Mouse (Mus musculus): ENCODE results near the gene Fasn. TPM values are rescaled to one million over a fixed set of nuclear protein-coding genes. Genes with fewer than 3 reads are reported as not detected.

The Fasn gene
- polyA plus RNA-seq, 1 experiment: 199 TPM

DNA sequence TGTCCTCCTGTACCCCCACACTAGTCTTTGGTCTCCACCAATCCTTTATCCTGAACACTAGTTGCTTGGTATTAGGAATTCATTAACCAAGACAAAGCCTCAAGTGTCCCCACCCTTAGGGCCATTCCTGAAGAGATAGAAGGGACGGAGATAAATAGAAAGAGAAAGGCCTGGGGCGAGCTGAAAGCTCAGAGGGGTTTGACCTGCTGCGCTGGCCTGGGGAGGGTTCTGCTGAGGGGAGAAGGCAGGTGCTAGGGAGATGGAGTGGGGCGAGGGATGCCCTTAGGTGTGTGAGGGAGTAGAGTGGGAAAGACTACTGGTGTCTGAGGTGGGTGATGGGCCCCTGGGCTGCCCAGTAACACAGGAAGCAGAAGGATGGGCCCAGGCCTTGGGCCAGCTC, 29.4 kb upstream of the Fasn start:
- H3ac ChIP-seq (ENCODE audit: control insufficient read depth, insufficient read length, low read depth): no peak overlapping the region
- no peaks in the 10 kb centered on the region for H3K79me2 ChIP-seq (ENCODE audit: control insufficient read depth, insufficient read depth)
- H3K36me3 ChIP-seq (ENCODE audit: control insufficient read depth, insufficient read depth): no peaks in the 10 kb centered on the region
- H3K4me3 ChIP-seq (ENCODE audit: insufficient read depth, poor library complexity, severe bottlenecking): no peak overlapping the region
- TF ChIP-seq MAX (IDR thresholded peaks at IDR 0.05) (no peak), MYOD1 (IDR thresholded peaks at IDR 0.05; ENCODE audit: control insufficient read depth, insufficient read length, low read depth) (no peak), USF1 (IDR thresholded peaks at IDR 0.05; ENCODE audit: low read depth) (no peak), CTCF (IDR thresholded peaks at IDR 0.05; ENCODE audit: control insufficient read depth, insufficient read depth, insufficient read length) (no peak), MYOG (IDR thresholded peaks at IDR 0.05; ENCODE audit: control insufficient read depth, extremely low read depth, insufficient read length) (no peak), FOSL1 (IDR thresholded peaks at IDR 0.05; ENCODE audit: insufficient read depth, low read length, poor library complexity, severe bottlenecking) (no peak), CEBPB (IDR thresholded peaks at IDR 0.05; ENCODE audit: low read depth) (no peak)
- H3K79me3 ChIP-seq (ENCODE audit: low read depth): no peaks in the 10 kb centered on the region
- H3K27me3 ChIP-seq (ENCODE audit: control insufficient read depth, insufficient read depth, insufficient read length): no peaks in the 10 kb centered on the region

DNA sequence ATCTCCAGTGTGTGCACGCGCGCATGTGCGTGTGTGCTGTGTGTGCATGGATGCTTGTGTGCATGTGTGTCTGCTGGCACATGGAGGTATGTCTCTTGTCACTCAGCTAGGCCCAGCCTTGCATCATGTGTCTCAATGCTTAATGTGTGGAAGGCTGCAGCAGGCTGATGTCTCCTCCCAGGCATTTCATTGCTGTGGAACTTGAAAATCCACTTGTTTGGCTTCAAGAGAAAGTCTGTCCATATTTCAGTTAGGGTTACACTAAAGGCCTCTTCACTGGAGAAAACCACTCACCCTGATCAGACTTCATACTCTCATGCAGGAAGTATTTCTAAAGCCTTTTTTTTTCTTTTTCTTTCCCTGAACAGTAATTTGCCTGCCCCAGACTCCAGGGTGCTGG, 28.8 kb upstream of the Fasn start:
- no peaks in the 10 kb centered on the region for H3K27me3 ChIP-seq (ENCODE audit: control insufficient read depth, insufficient read depth, insufficient read length)
- no peaks in the 10 kb centered on the region for H3K79me2 ChIP-seq (ENCODE audit: control insufficient read depth, insufficient read depth)
- no peaks in the 10 kb centered on the region for H3K36me3 ChIP-seq (ENCODE audit: control insufficient read depth, insufficient read depth)
- no peaks in the 10 kb centered on the region for H3K79me3 ChIP-seq (ENCODE audit: low read depth)
- H3K4me3 ChIP-seq (ENCODE audit: insufficient read depth, poor library complexity, severe bottlenecking): no peak overlapping the region
- no peak for TF ChIP-seq MAX (IDR thresholded peaks at IDR 0.05)
- TF ChIP-seq CEBPB (IDR thresholded peaks at IDR 0.05; ENCODE audit: low read depth): no peak
- TF ChIP-seq CTCF (IDR thresholded peaks at IDR 0.05; ENCODE audit: control insufficient read depth, insufficient read depth, insufficient read length): no peak
- no peak for TF ChIP-seq FOSL1 (IDR thresholded peaks at IDR 0.05; ENCODE audit: insufficient read depth, low read length, poor library complexity, severe bottlenecking)
- TF ChIP-seq USF1 (IDR thresholded peaks at IDR 0.05; ENCODE audit: low read depth): no peak
- no peak for TF ChIP-seq MYOD1 (IDR thresholded peaks at IDR 0.05; ENCODE audit: control insufficient read depth, insufficient read length, low read depth)
- no peak for TF ChIP-seq MYOG (IDR thresholded peaks at IDR 0.05; ENCODE audit: control insufficient read depth, extremely low read depth, insufficient read length)
- H3ac ChIP-seq (ENCODE audit: control insufficient read depth, insufficient read length, low read depth): no peak overlapping the region

DNA sequence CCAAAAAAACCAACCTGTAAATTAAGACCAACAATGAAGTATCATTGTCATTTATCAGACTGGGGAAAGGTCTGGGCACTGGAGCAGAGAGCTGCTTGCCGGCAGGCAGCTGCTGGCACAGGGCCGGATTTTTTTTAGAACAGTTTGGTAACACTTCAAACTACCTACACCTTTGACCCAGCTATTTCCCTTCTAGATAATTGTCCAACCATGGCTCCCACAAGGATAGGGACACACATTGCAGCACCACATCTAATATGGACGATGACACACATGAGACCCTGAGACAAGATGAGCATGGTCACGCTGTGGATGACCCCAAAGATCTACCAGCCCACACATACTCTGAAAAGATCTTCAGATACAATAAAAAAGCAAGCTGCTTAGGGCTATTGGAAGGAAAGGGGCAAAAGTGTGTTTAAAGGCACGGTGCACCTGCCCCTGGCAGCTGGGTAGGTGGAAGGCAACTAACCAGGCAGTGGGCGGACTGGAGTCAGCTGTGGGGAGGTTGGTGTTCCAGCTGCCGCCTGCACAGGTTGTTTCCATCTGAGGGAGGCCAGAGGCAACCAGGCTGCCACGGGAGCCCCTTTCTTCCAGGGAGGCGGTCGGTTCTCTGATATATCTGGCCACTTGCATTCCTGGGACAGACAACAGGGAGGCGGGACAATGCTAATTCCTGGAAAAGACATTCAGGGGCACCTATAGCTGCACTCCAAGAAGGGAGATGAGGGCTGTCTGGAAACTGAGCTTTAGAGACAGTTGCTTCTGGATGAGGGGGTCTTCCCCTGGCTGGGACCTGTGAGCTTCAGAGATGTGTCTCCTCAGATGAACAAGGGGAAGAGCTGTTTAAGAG, 28.0 kb upstream of the Fasn start:
- Histone ChIP-seq H3K79me3 (ENCODE audit: low read depth) (no peaks in the 10 kb centered on the region), H3K36me3 (ENCODE audit: control insufficient read depth, insufficient read depth) (no peaks in the 10 kb centered on the region), H3ac (ENCODE audit: control insufficient read depth, insufficient read length, low read depth) (no peak overlapping the region), H3K27me3 (ENCODE audit: control insufficient read depth, insufficient read depth, insufficient read length) (no peaks in the 10 kb centered on the region), H3K79me2 (ENCODE audit: control insufficient read depth, insufficient read depth) (no peaks in the 10 kb centered on the region), H3K4me3 (ENCODE audit: insufficient read depth, poor library complexity, severe bottlenecking) (no peak overlapping the region)
- no peak for TF ChIP-seq USF1 (IDR thresholded peaks at IDR 0.05; ENCODE audit: low read depth)
- TF ChIP-seq CTCF (IDR thresholded peaks at IDR 0.05; ENCODE audit: control insufficient read depth, insufficient read depth, insufficient read length): no peak

- no peak overlapping the region for H3ac ChIP-seq (ENCODE audit: control insufficient read depth, insufficient read length, low read depth)
- TF ChIP-seq CTCF (IDR thresholded peaks at IDR 0.05; ENCODE audit: control insufficient read depth, insufficient read depth, insufficient read length): no peak
- TF ChIP-seq MAX (IDR thresholded peaks at IDR 0.05): no peak
- TF ChIP-seq MYOG (IDR thresholded peaks at IDR 0.05; ENCODE audit: control insufficient read depth, extremely low read depth, insufficient read length): no peak
- TF ChIP-seq MYOD1 (IDR thresholded peaks at IDR 0.05; ENCODE audit: control insufficient read depth, insufficient read length, low read depth): no peak
- TF ChIP-seq FOSL1 (IDR thresholded peaks at IDR 0.05; ENCODE audit: insufficient read depth, low read length, poor library complexity, severe bottlenecking): no peak
- TF ChIP-seq CEBPB (IDR thresholded peaks at IDR 0.05; ENCODE audit: low read depth): no peak
- no peak for TF ChIP-seq USF1 (IDR thresholded peaks at IDR 0.05; ENCODE audit: low read depth)
- no peaks in the 10 kb centered on the region for H3K36me3 ChIP-seq (ENCODE audit: control insufficient read depth, insufficient read depth)
- H3K79me3 ChIP-seq (ENCODE audit: low read depth): no peaks in the 10 kb centered on the region
- H3K4me3 ChIP-seq (ENCODE audit: insufficient read depth, poor library complexity, severe bottlenecking): no peak overlapping the region
- no peaks in the 10 kb centered on the region for H3K79me2 ChIP-seq (ENCODE audit: control insufficient read depth, insufficient read depth)
- no peaks in the 10 kb centered on the region for H3K27me3 ChIP-seq (ENCODE audit: control insufficient read depth, insufficient read depth, insufficient read length)
Observed at GRCm38 (mm10) chr11:120851582-120851981, 27.2 kb upstream of the Fasn start.

DNA sequence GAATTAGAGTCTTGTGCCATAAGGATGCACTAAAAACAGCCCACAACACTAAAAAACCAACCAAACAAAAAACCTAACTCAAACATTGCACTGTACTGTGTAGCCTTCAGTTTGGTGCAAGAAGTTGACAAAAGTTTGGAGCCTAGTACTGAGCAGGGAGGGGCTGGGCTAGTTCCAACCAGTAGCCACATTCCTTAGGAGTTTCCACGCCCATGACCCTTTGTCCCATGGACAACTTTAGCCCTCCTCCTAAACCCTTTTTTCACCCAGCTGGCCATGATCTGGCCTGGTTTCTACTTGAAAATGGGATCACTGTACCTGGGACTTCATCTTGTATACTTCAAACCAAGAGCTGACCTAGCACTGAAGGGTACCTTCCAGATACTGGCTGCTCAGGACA, 26.8 kb upstream of the Fasn start:
- H3K79me3 ChIP-seq (ENCODE audit: low read depth): no peaks in the 10 kb centered on the region
- H3K36me3 ChIP-seq (ENCODE audit: control insufficient read depth, insufficient read depth): no peaks in the 10 kb centered on the region
- no peak for TF ChIP-seq MYOD1 (IDR thresholded peaks at IDR 0.05; ENCODE audit: control insufficient read depth, insufficient read length, low read depth)
- TF ChIP-seq FOSL1 (IDR thresholded peaks at IDR 0.05; ENCODE audit: insufficient read depth, low read length, poor library complexity, severe bottlenecking): no peak
- TF ChIP-seq USF1 (IDR thresholded peaks at IDR 0.05; ENCODE audit: low read depth): no peak
- no peak for TF ChIP-seq CEBPB (IDR thresholded peaks at IDR 0.05; ENCODE audit: low read depth)
- no peak for TF ChIP-seq CTCF (IDR thresholded peaks at IDR 0.05; ENCODE audit: control insufficient read depth, insufficient read depth, insufficient read length)
- TF ChIP-seq MYOG (IDR thresholded peaks at IDR 0.05; ENCODE audit: control insufficient read depth, extremely low read depth, insufficient read length): no peak
- no peak for TF ChIP-seq MAX (IDR thresholded peaks at IDR 0.05)
- H3ac ChIP-seq (ENCODE audit: control insufficient read depth, insufficient read length, low read depth): no peak overlapping the region
- no peak overlapping the region for H3K4me3 ChIP-seq (ENCODE audit: insufficient read depth, poor library complexity, severe bottlenecking)
- H3K27me3 ChIP-seq (ENCODE audit: control insufficient read depth, insufficient read depth, insufficient read length): no peaks in the 10 kb centered on the region
- H3K79me2 ChIP-seq (ENCODE audit: control insufficient read depth, insufficient read depth): no peaks in the 10 kb centered on the region

Data from C2C12 (cell line).